Comparison of ENCODE assay signal across 8 mouse cellular contexts in genomic region chr6:113624989-113625770, GRCm38 (mm10). TPM values are rescaled to one million over a fixed set of nuclear protein-coding genes. Genes with fewer than 3 reads are reported as not detected.
DNase-seq lines count a peak whose midpoint lies in the region; ATAC-seq and TF ChIP-seq lines count a peak whose summit lies in the region.

No protein-coding gene starts in this region.

- intact Hi-C loops in heart, postnatal 14 days (cut with DNase I), result no loop called here

- no peaks in the 10 kb centered on the region for H3K9me3 ChIP-seq in heart, embryonic 11.5 days (replicated peaks; ENCODE audit: control insufficient read depth, low read length)
- H3K9me3 ChIP-seq in forebrain, embryonic 15.5 days, result no peaks in the 10 kb centered on the region
- H3K9me3 ChIP-seq in limb, embryonic 12.5 days, result no peaks in the 10 kb centered on the region

- peak overlapping the region; percentile 89 for H3K9ac ChIP-seq in heart, embryonic 11.5 days (ENCODE audit: low read depth, low read length)
- peak overlapping the region; percentile 84 for H3K9ac ChIP-seq in forebrain, embryonic 15.5 days (replicated peaks)
- peak overlapping the region; percentile 87 for H3K9ac ChIP-seq in limb, embryonic 12.5 days (replicated peaks)

- H3K36me3 ChIP-seq in heart, embryonic 11.5 days (ENCODE audit: control insufficient read depth, insufficient read depth, low read length), result peaks cover 12% of the 10 kb centered on the region
- H3K36me3 ChIP-seq in forebrain, embryonic 15.5 days, result peaks cover 21% of the 10 kb centered on the region
- H3K36me3 ChIP-seq in limb, embryonic 12.5 days, result peaks cover 31% of the 10 kb centered on the region

- peak overlapping the region; percentile 75 for H3K4me3 ChIP-seq in heart, embryonic 11.5 days (ENCODE audit: low read depth, low read length)
- peak overlapping the region; percentile 86 for H3K4me3 ChIP-seq in forebrain, embryonic 15.5 days
- H3K4me3 ChIP-seq in limb, embryonic 12.5 days (replicated peaks), result peak overlapping the region; percentile 69
- peak overlapping the region; percentile 66; the same call in 1 of the 2 replicates for H3K4me3 ChIP-seq in olfactory bulb, adult 2 months (ENCODE audit: insufficient read depth, low read depth, low read length)

- peaks cover 9% of the 10 kb centered on the region for H3K4me1 ChIP-seq in heart, embryonic 11.5 days (ENCODE audit: control insufficient read depth, insufficient read depth, low read length)
- peaks cover 19% of the 10 kb centered on the region for H3K4me1 ChIP-seq in forebrain, embryonic 15.5 days
- peaks cover 16% of the 10 kb centered on the region for H3K4me1 ChIP-seq in limb, embryonic 12.5 days (replicated peaks)
- 0 out of 2 replicates have a peak, but pooled peaks cover 3% of the 10 kb centered on the region for H3K4me1 ChIP-seq in olfactory bulb, adult 2 months (ENCODE audit: control insufficient read depth, insufficient read depth, low read length)

- 63% methylated on average over 5 of the region's 5 CpGs for WGBS in heart, embryonic 11.5 days (ENCODE audit: insufficient replicate concordance)
- WGBS in forebrain, embryonic 15.5 days, result 37% methylated on average over 5 of the region's 5 CpGs
- 54% methylated on average over 5 of the region's 5 CpGs for WGBS in limb, embryonic 12.5 days
- WGBS in olfactory bulb, adult 2 months, result 22% methylated on average over 5 of the region's 5 CpGs

- no peak for TF ChIP-seq CTCF in olfactory bulb, adult 2 months (IDR thresholded peaks at IDR 0.05; ENCODE audit: insufficient read depth, low read depth, low read length)

- no peak for ATAC-seq in heart, embryonic 11.5 days (replicated peaks; ENCODE audit: insufficient number of reproducible peaks, low FRiP score, low TSS enrichment)
- ATAC-seq in forebrain, embryonic 15.5 days (replicated peaks), result no peak
- no peak for ATAC-seq in limb, embryonic 12.5 days (ENCODE audit: insufficient number of reproducible peaks, insufficient read depth, low FRiP score, low TSS enrichment, low read depth)

- H3K27me3 ChIP-seq in heart, embryonic 11.5 days (ENCODE audit: control insufficient read depth, insufficient read depth, low read length), result no peaks in the 10 kb centered on the region
- H3K27me3 ChIP-seq in forebrain, embryonic 15.5 days, result no peaks in the 10 kb centered on the region
- no peaks in the 10 kb centered on the region for H3K27me3 ChIP-seq in limb, embryonic 12.5 days

- DNase-seq in heart, postnatal 14 days, result no peak
- DNase-seq in MN1 (ENCODE audit: low spot score), result peak; percentile 5
- no peak for DNase-seq in spleen, postnatal 36 days (ENCODE audit: low spot score in 2 of 2)
- no peak for DNase-seq in layer of hippocampus, adult 9-11 months

- peak overlapping the region; percentile 87 for H3K4me2 ChIP-seq in heart, embryonic 11.5 days
- H3K4me2 ChIP-seq in forebrain, embryonic 15.5 days (replicated peaks), result peak overlapping the region; percentile 57
- H3K4me2 ChIP-seq in limb, embryonic 12.5 days, result peak overlapping the region; percentile 73

- no peak for TF ChIP-seq POLR2A in olfactory bulb, adult 2 months (IDR thresholded peaks at IDR 0.05; ENCODE audit: insufficient read depth, low read depth, low read length)

- no peak overlapping the region for H3K27ac ChIP-seq in heart, embryonic 11.5 days (ENCODE audit: low read depth, low read length)
- no peak overlapping the region for H3K27ac ChIP-seq in forebrain, embryonic 15.5 days (replicated peaks)
- H3K27ac ChIP-seq in limb, embryonic 12.5 days, result peak overlapping the region; percentile 91; the same call in 1 of the 2 replicates
- H3K27ac ChIP-seq in olfactory bulb, adult 2 months (ENCODE audit: insufficient read depth, low read depth, low read length), result no peak overlapping the region

RNA-seq across cellular contexts. Expression of gene Vhl, which starts 1.4 kb away (rescaled TPM):
- polyA plus RNA-seq in heart, embryonic 11.5 days (2014; fragmentation: Nextera tagmentation; extraction: Ambion mirVana), result 31.2 and 40.9 TPM in 2 replicates
- total RNA-seq in heart, postnatal 14 days (2021), result 10 to 100 TPM; 10.0 to 12.0 TPM
- 79.6 and 83.6 TPM in 2 replicates for polyA plus RNA-seq in forebrain, embryonic 15.5 days (2015; fragmentation: Nextera tagmentation; extraction: Ambion mirVana)
- 53.3 and 55.9 TPM in 2 replicates for polyA plus RNA-seq in limb, embryonic 12.5 days (2016; fragmentation: Nextera tagmentation; extraction: Ambion mirVana)
- polyA plus RNA-seq in olfactory bulb, adult 2 months (2012; ENCODE audit: insufficient read depth, insufficient read length, low replicate concordance, missing spikeins), result not detected in 2 replicates

RNA-seq across cellular contexts. Expression of gene Irak2, which starts 13.1 kb away (rescaled TPM):
- 6.7 and 7.2 TPM in 2 replicates for polyA plus RNA-seq in heart, embryonic 11.5 days (2014; fragmentation: Nextera tagmentation; extraction: Ambion mirVana)
- 10 to 100 TPM; 12.3 to 14.1 TPM for total RNA-seq in heart, postnatal 14 days (2021)
- 1.3 and 1.5 TPM in 2 replicates for polyA plus RNA-seq in forebrain, embryonic 15.5 days (2015; fragmentation: Nextera tagmentation; extraction: Ambion mirVana)
- 4.1 and 5.4 TPM in 2 replicates for polyA plus RNA-seq in limb, embryonic 12.5 days (2016; fragmentation: Nextera tagmentation; extraction: Ambion mirVana)
- not detected in 2 replicates for polyA plus RNA-seq in olfactory bulb, adult 2 months (2012; ENCODE audit: insufficient read depth, insufficient read length, low replicate concordance, missing spikeins)

RNA-seq across cellular contexts. Expression of gene Brk1, which starts 20.6 kb away (rescaled TPM):
- 186 and 188 TPM in 2 replicates for polyA plus RNA-seq in heart, embryonic 11.5 days (2014; fragmentation: Nextera tagmentation; extraction: Ambion mirVana)
- 10 to 100 TPM; 76.1 to 80.0 TPM for total RNA-seq in heart, postnatal 14 days (2021)
- 239 and 240 TPM in 2 replicates for polyA plus RNA-seq in forebrain, embryonic 15.5 days (2015; fragmentation: Nextera tagmentation; extraction: Ambion mirVana)
- 206 and 211 TPM in 2 replicates for polyA plus RNA-seq in limb, embryonic 12.5 days (2016; fragmentation: Nextera tagmentation; extraction: Ambion mirVana)
- not detected in 2 replicates for polyA plus RNA-seq in olfactory bulb, adult 2 months (2012; ENCODE audit: insufficient read depth, insufficient read length, low replicate concordance, missing spikeins)

RNA-seq across cellular contexts. Expression of gene Fancd2os, which starts 24.7 kb away (rescaled TPM):
- polyA plus RNA-seq in heart, embryonic 11.5 days (2014; fragmentation: Nextera tagmentation; extraction: Ambion mirVana), result 0.41 and 0.57 TPM in 2 replicates
- not detected for total RNA-seq in heart, postnatal 14 days (2021)
- polyA plus RNA-seq in forebrain, embryonic 15.5 days (2015; fragmentation: Nextera tagmentation; extraction: Ambion mirVana), result 0.22 TPM in 1 of 2 replicates, not detected in the other
- not detected in 2 replicates for polyA plus RNA-seq in limb, embryonic 12.5 days (2016; fragmentation: Nextera tagmentation; extraction: Ambion mirVana)
- not detected in 2 replicates for polyA plus RNA-seq in olfactory bulb, adult 2 months (2012; ENCODE audit: insufficient read depth, insufficient read length, low replicate concordance, missing spikeins)
